Mouse (Mus musculus) lung, postnatal 0 days (tissue): ENCODE data around the gene Col1a1. TPM values are rescaled to one million over a fixed set of nuclear protein-coding genes. Genes with fewer than 3 reads are reported as not detected.

ENCODE experiments used
- ATAC-seq: fragments of 200-750 bp; cut with Nextera tagmentation; 2 replicates; pipeline ENCODE4 v1.8.0; 2017; ENCODE audit warnings: moderate library complexity
- DNase-seq: peaks from one replicate; pipeline ENCODE4 v3.0.0-alpha.2; 2016; ENCODE audit warnings: low spot score
- H3K27ac ChIP-seq: fragments of 300-500 bp; sonication (generic); 2 replicates; pipeline ENCODE4 v1.5.1; 2014; ENCODE audit warnings: antibody characterized with exemption, mild to moderate bottlenecking, low read length, mixed read lengths
- H3K27me3 ChIP-seq: fragments of 300-500 bp; sonication (generic); replicated peaks from 2 replicates; pipeline ENCODE4 v1.6.1; 2014; ENCODE audit warnings: low read length, mixed read lengths; ENCODE audit not compliant: insufficient read depth
- H3K36me3 ChIP-seq: fragments of 300-500 bp; sonication (generic); 2 replicates; pipeline ENCODE4 v1.6.1; 2014; ENCODE audit warnings: low read length, mixed read lengths; ENCODE audit not compliant: insufficient read depth
- H3K4me1 ChIP-seq: fragments of 300-500 bp; sonication (generic); 2 replicates; pipeline ENCODE4 v1.6.1; 2014; ENCODE audit warnings: antibody characterized with exemption, low read depth, low read length, mixed read lengths; ENCODE audit not compliant: insufficient read depth
- H3K4me2 ChIP-seq: fragments of 300-500 bp; sonication (generic); replicated peaks from 2 replicates; pipeline ENCODE4 v1.6.1; 2014; ENCODE audit warnings: low read depth, mild to moderate bottlenecking, low read length, moderate library complexity, mixed read lengths
- H3K4me3 ChIP-seq: fragments of 300-500 bp; sonication (generic); 2 replicates; pipeline ENCODE4 v1.5.1; 2014; ENCODE audit warnings: low read depth, low read length
- H3K9ac ChIP-seq: fragments of 300-500 bp; sonication (generic); replicated peaks from 2 replicates; pipeline ENCODE4 v1.6.1; 2014; ENCODE audit warnings: low read depth, mild to moderate bottlenecking
- H3K9me3 ChIP-seq: fragments of 300-500 bp; sonication (generic); 2 replicates; pipeline ENCODE4 v1.6.1; 2016; ENCODE audit warnings: low read length, mixed read lengths
- CTCF ChIP-seq: IDR thresholded peaks from 2 replicates; pipeline ENCODE4 v1.5.1; 2016; ENCODE audit warnings: antibody characterized with exemption, mild to moderate bottlenecking
- EP300 ChIP-seq: IDR thresholded peaks from 2 replicates; pipeline ENCODE4 v1.6.1; 2016; ENCODE audit warnings: antibody characterized with exemption, mild to moderate bottlenecking, control low read depth
- WGBS: fragments of 180-500 bp; shearing (Covaris S2); extraction: QIAGEN DNeasy Blood & Tissue Kit; methylation state at CpG from one replicate; pipeline ENCODE4 v1.1.7; 2014; 5-methylcytosine and 5-hydroxymethylcytosine counted together
- polyA plus RNA-seq: library from polyadenylated mRNA; unstranded; fragments of >200 nt; fragmentation: Nextera tagmentation; extraction: Ambion mirVana; gene quantifications from 2 replicates; pipeline ENCODE4 v1.2.1, GENCODE M21; 2015

Col1a1 gene
- polyA plus RNA-seq, 1 experiment from 2014 or later, result 478 TPM

GRCm38 (mm10) chr11:94990749-94991577, 54.9 kb downstream of the Col1a1 start, which contains the start of gene Ppp1r9b:
Ppp1r9b (plus strand) TSS chr11:94991035.
- TF ChIP-seq CTCF, result peak; percentile 78
- no peak for TF ChIP-seq EP300
- H3K9ac ChIP-seq, result peak within 1 kb of the TSS; percentile 68
- no peaks in the 10 kb centered on the region for H3K9me3 ChIP-seq
- H3K27me3 ChIP-seq, result no peaks in the 10 kb centered on the region
- peak within 1 kb of the TSS; percentile 87 for H3K27ac ChIP-seq
- peak within 1 kb of the TSS; percentile 87 for H3K4me3 ChIP-seq
- DNase-seq (peak; percentile 96), ATAC-seq (peak; percentile 81)
- H3K4me1 ChIP-seq, result peaks cover 39% of the 10 kb centered on the region; the same call in 1 of the 2 replicates
- H3K4me2 ChIP-seq, result peak within 1 kb of the TSS; percentile 94
- H3K36me3 ChIP-seq, result no peaks in the 10 kb centered on the region
- WGBS, result 3% methylated on average over 57 of the region's 69 CpGs

- no peak for TF ChIP-seq CTCF
- Histone ChIP-seq H3K27me3 (no peaks in the 10 kb centered on the region), H3K9me3 (no peaks in the 10 kb centered on the region), H3K4me1 (peaks cover 39% of the 10 kb centered on the region; the same call in 1 of the 2 replicates), H3K4me2 (peak overlapping the region; percentile 94), H3K27ac (peak overlapping the region; percentile 87), H3K9ac (peak overlapping the region; percentile 68), H3K36me3 (peaks cover 4% of the 10 kb centered on the region; the same call in 1 of the 2 replicates), H3K4me3 (peak overlapping the region; percentile 87)
- 1% methylated on average over 92 of the region's 99 CpGs for WGBS
- DNase-seq (peak; percentile 46), ATAC-seq (peak; percentile 3; the same call in 1 of the 2 replicates)
Observed at GRCm38 (mm10) chr11:94991641-94992479, 55.8 kb downstream of the Col1a1 start.

DNA sequence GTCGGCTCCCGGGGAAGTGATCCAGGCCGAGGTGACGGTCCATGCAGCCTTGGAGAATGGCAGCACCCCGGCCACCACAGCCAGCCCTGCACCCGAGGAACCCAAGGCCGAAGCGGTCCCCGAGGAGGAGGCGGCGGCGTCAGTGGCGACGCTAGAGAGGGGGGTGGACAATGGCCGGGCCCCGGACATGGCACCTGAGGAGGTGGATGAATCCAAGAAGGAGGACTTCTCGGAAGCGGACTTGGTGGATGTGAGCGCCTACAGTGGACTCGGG, 56.4 kb downstream of the Col1a1 start:
- Histone ChIP-seq H3K9ac (peak overlapping the region; percentile 68), H3K27me3 (no peaks in the 10 kb centered on the region), H3K4me3 (peak overlapping the region; percentile 87), H3K4me2 (peak overlapping the region; percentile 94), H3K36me3 (peaks cover 9% of the 10 kb centered on the region; the same call in 1 of the 2 replicates), H3K9me3 (no peaks in the 10 kb centered on the region), H3K27ac (peak overlapping the region; percentile 87), H3K4me1 (peaks cover 39% of the 10 kb centered on the region; the same call in 1 of the 2 replicates)
- under 1% methylated on average over 20 of the region's 20 CpGs for WGBS
- no peak for TF ChIP-seq EP300
- no peak for TF ChIP-seq CTCF
- no peak for ATAC-seq
- no peak for DNase-seq

DNA sequence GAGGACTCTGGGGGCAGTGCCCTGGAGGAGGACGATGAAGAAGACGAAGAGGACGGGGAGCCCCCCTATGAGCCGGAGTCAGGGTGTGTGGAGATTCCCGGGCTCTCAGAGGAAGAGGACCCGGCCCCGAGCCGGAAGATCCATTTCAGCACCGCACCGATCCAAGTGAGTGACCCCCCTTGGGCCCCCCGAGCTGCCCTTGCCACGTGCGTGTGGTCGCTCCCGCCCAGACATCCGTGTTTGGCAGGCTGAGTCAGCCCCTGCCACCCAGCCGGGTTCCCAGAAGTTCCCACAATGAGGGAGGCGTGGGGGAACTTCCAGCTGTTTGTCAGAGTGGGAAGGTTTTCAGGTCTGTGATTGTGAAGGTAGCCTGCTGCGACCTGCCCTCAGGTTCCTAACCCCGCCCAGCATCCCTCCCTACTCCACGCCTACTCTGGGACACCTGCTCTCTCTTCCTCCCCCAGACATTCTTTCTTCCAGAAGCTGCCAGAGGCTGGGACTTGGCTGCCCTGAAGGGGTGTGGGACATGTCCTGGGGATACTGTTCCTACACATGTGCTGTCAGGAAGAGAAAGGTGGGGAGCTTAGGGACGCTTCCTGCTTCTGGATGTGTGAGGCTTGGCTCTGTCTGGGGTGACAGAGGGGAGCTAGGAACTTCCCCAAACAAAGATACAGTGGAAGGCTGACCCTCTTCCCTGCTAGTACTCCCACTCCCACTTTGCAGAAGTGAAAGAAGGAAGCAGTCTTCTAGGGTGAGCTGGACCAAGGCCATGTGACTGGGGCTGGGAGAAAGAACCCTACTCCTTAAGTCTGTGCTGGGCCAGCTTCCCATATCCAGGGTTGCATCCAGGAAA, 57.0 kb downstream of the Col1a1 start:
- Histone ChIP-seq H3K4me1 (peaks cover 39% of the 10 kb centered on the region; the same call in 1 of the 2 replicates), H3K9ac (peak overlapping the region; percentile 68), H3K4me2 (peak overlapping the region; percentile 94), H3K9me3 (no peaks in the 10 kb centered on the region), H3K27ac (peak overlapping the region; percentile 87), H3K4me3 (peak overlapping the region; percentile 87), H3K36me3 (peaks cover 10% of the 10 kb centered on the region; the same call in 1 of the 2 replicates), H3K27me3 (no peaks in the 10 kb centered on the region)
- WGBS, result 2% methylated on average over 22 of the region's 22 CpGs
- DNase-seq (peak; percentile 81), ATAC-seq (peak; percentile 12)
- TF ChIP-seq CTCF (no peak), EP300 (no peak)

GRCm38 (mm10) chr11:94994208-94994814, 58.3 kb downstream of the Col1a1 start:
- Histone ChIP-seq H3K27ac (peak overlapping the region; percentile 47; the same call in 1 of the 2 replicates), H3K4me2 (peak overlapping the region; percentile 94), H3K36me3 (peaks cover 15% of the 10 kb centered on the region; the same call in 1 of the 2 replicates), H3K27me3 (no peaks in the 10 kb centered on the region), H3K4me3 (peak overlapping the region; percentile 87), H3K9me3 (no peaks in the 10 kb centered on the region), H3K4me1 (peaks cover 30% of the 10 kb centered on the region; the same call in 1 of the 2 replicates), H3K9ac (peak overlapping the region; percentile 16; the same call in 1 of the 2 replicates)
- DNase-seq, result peak; percentile 62
- peak; percentile 1; the same call in 1 of the 2 replicates for ATAC-seq
- no peak for TF ChIP-seq EP300
- TF ChIP-seq CTCF, result no peak
- 47% methylated on average over 10 of the region's 10 CpGs for WGBS
